Mouse (Mus musculus): ENCODE results near the gene Msi2.

DNA sequence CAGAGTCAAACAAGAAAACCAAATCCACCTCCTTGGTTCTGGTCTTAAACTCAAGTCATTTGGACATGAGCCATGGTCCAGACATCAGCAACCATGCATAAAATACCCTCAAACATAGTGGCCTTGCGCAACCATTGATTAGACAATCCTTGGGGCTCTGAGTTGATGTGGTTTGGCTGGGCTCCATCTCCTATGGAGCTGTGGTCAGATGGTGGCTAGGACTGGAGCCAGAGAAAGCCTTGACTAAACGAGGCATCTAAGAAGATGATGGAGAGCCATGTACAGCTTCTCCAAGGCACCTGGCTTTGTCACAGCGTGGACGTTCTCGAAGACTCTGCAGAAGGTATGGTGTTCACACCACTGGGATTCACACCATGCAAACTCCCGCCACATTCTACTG lies 318.1 kb downstream of the Msi2 start:
- TF ChIP-seq CTCF (IDR thresholded peaks at IDR 0.05; ENCODE audit: control insufficient read depth, insufficient read depth, insufficient replicate concordance, low read depth, low read length) (no peak), POLR2A (IDR thresholded peaks at IDR 0.05; ENCODE audit: control insufficient read depth, low read depth, low read length) (no peak)
